Mouse (Mus musculus) liver, embryonic 12.5 days (tissue): Measurements from ENCODE around the gene 4930469K13Rik. TPM values are rescaled to one million over a fixed set of nuclear protein-coding genes. Genes with fewer than 3 reads are reported as not detected.

Experiments
- ATAC-seq: fragments of 200-750 bp; cut with Nextera tagmentation; 2 replicates; pipeline ENCODE4 v1.8.0; 2017; ENCODE audit warnings: moderate number of reproducible peaks, mild to moderate bottlenecking, moderate library complexity
- H3K27ac ChIP-seq: fragments of 300-500 bp; sonication (generic); 2 replicates; pipeline ENCODE4 v1.5.1; 2016; ENCODE audit warnings: mild to moderate bottlenecking
- H3K27me3 ChIP-seq: fragments of 300-500 bp; sonication (generic); replicated peaks from 2 replicates; pipeline ENCODE4 v1.6.1; 2016; ENCODE audit warnings: mild to moderate bottlenecking, moderate library complexity
- H3K36me3 ChIP-seq: fragments of 300-500 bp; sonication (generic); 2 replicates; pipeline ENCODE4 v1.6.1; 2016; ENCODE audit warnings: mild to moderate bottlenecking, moderate library complexity
- H3K4me1 ChIP-seq: fragments of 300-500 bp; sonication (generic); 2 replicates; pipeline ENCODE4 v1.6.1; 2016
- H3K4me2 ChIP-seq: fragments of 300-500 bp; sonication (generic); 2 replicates; pipeline ENCODE4 v1.6.1; 2016; ENCODE audit warnings: mild to moderate bottlenecking, moderate library complexity
- H3K4me3 ChIP-seq: fragments of 300-500 bp; sonication (generic); 2 replicates; pipeline ENCODE4 v1.5.1; 2016; ENCODE audit warnings: mild to moderate bottlenecking, moderate library complexity
- H3K9ac ChIP-seq: fragments of 300-500 bp; sonication (generic); 2 replicates; pipeline ENCODE4 v1.6.1; 2016; ENCODE audit warnings: mild to moderate bottlenecking, moderate library complexity
- H3K9me3 ChIP-seq: fragments of 300-500 bp; sonication (generic); replicated peaks from 2 replicates; pipeline ENCODE4 v1.6.1; 2016; ENCODE audit warnings: mild to moderate bottlenecking, moderate library complexity
- WGBS: fragments of 180-500 bp; shearing (Covaris S2); methylation state at CpG from one replicate; pipeline ENCODE4 v1.1.7; 2016; ENCODE audit not compliant: insufficient replicate concordance; 5-methylcytosine and 5-hydroxymethylcytosine counted together
- polyA plus RNA-seq: library from polyadenylated mRNA; unstranded; fragments of >200 nt; fragmentation: Nextera tagmentation; extraction: Ambion mirVana; gene quantifications from 2 replicates; pipeline ENCODE4 v1.2.1, GENCODE M21; 2016

Gene 4930469K13Rik
- polyA plus RNA-seq, 1 experiment from 2014 or later = not detected

DNA sequence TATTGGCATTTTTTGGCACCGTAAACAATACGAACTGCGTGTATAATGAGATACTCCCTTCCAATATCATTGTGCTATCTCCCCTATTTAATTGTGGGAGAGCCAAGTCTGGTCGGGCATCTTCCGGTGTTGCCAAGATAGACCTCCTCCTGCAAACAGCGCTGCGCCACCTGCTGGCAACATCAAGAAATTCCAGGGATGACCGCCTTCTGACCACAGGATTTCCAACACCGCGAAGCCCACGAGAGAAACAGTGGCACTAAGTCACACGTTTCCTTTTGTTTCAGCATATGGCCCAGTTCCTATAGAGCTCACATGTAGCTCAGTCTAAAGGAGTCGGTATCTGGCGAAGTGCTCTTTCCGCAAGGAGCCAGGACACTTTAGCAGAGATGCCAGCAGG is 24.6 kb downstream of the 4930469K13Rik start:
- Histone ChIP-seq H3K9ac (no peak overlapping the region), H3K9me3 (no peaks in the 10 kb centered on the region), H3K27ac (no peak overlapping the region), H3K27me3 (no peaks in the 10 kb centered on the region), H3K36me3 (no peaks in the 10 kb centered on the region), H3K4me1 (peaks cover 20% of the 10 kb centered on the region), H3K4me3 (no peak overlapping the region), H3K4me2 (no peak overlapping the region)
- 18% methylated on average over 15 of the region's 15 CpGs for WGBS
- no peak for ATAC-seq

DNA sequence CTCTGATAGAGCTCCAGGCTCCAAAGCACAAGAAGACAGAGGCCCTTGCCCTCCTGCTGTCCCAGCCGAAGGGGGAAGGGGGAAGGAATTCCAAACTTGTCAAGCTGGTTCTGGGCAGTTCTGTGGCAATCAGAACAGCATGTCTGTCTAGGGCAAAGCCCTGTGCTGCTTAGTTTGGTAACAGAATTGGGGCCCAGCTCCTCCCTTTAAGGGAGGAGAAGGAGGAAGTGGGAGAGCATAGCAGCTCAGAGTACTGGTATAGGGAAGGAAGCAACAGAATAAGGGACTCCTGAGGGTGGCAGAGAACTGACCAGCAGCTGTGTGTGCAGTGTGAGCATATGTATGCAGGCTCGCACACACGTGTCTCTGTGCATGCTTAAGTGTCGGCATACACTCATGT is 26.0 kb downstream of the 4930469K13Rik start:
- Histone ChIP-seq H3K9ac (no peak overlapping the region), H3K27ac (no peak overlapping the region), H3K4me1 (peaks cover 20% of the 10 kb centered on the region), H3K27me3 (no peaks in the 10 kb centered on the region), H3K36me3 (no peaks in the 10 kb centered on the region), H3K9me3 (no peaks in the 10 kb centered on the region), H3K4me3 (no peak overlapping the region), H3K4me2 (no peak overlapping the region)
- peak; percentile 52; the same call in 1 of the 2 replicates for ATAC-seq
- 24% methylated on average over 4 of the region's 4 CpGs for WGBS

GRCm38 (mm10) chr11:34070596-34070995 is 27.8 kb downstream of the 4930469K13Rik start:
- Histone ChIP-seq H3K4me3 (no peak overlapping the region), H3K27me3 (no peaks in the 10 kb centered on the region), H3K4me2 (no peak overlapping the region), H3K9ac (no peak overlapping the region), H3K27ac (no peak overlapping the region), H3K9me3 (no peaks in the 10 kb centered on the region), H3K36me3 (no peaks in the 10 kb centered on the region), H3K4me1 (peaks cover 20% of the 10 kb centered on the region)
- no peak for ATAC-seq

DNA sequence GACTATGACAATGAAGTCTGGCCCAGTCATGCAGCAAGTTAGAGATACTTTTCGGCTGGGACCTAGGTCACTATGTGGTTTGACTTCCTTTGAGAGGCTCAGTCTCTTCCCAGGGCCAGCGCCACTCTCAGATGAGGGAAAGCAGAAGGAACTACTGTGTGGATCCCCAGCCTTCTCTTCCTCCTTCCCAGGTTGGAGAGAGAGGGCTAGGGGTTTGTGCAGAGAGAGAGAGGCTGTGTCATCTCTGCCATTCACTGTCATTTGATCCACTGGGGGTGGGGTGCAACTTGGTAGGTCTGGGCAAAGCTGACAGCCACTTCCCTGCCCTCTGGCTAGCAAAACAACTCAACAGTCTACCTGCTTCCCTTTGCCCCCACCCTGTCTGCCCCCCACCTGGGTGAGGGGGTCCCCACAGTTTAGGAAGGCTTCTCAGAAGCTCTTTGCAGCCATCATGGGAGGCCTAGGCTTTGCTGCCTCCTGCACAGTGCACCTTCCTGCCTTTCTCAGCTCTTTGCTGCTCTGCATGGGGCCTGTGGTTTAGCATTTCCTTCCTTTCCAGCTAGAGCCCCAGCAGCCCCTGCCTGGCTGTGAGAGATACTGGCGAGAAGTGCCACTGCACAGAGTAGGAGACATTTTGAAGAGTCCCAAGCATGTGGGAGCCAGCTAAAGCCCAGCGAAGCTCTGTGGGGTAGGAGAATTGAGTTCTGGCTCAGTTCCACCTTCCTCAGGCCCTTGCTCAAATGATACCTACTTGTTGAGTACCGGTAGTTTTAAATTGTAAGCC is 34.5 kb downstream of the 4930469K13Rik start:
- H3K4me3 ChIP-seq = no peak overlapping the region
- 23% methylated on average over 5 of the region's 5 CpGs for WGBS
- H3K27me3 ChIP-seq = no peaks in the 10 kb centered on the region
- ATAC-seq = peak; percentile 75
- H3K9ac ChIP-seq = peak overlapping the region; percentile 27; the same call in 1 of the 2 replicates
- no peaks in the 10 kb centered on the region for H3K9me3 ChIP-seq
- H3K27ac ChIP-seq = peak overlapping the region; percentile 80
- H3K4me2 ChIP-seq = peak overlapping the region; percentile 35
- H3K4me1 ChIP-seq = peaks cover 50% of the 10 kb centered on the region
- H3K36me3 ChIP-seq = no peaks in the 10 kb centered on the region

DNA sequence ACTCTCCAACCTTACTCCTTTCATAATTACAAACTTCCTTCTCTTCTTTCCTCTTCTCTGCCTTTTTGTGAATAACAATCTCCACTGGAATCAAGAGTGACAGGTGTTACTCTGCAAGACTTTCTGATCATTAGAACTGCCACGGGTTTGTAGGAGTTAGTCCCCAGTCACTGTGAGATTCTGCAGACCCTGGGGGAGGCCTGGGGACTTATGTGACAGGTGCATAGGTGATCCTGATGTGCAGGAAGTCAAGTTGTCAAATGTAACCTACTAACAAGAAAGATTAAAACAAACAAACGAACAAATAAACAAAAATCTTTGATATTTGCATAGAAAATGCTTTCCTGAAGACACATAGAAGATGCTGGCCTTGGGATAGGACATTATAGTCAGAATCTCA is 35.1 kb downstream of the 4930469K13Rik start:
- peak overlapping the region; percentile 80 for H3K27ac ChIP-seq
- no peaks in the 10 kb centered on the region for H3K27me3 ChIP-seq
- H3K4me2 ChIP-seq = no peak overlapping the region
- H3K36me3 ChIP-seq = no peaks in the 10 kb centered on the region
- WGBS = 27% methylated on average over 2 of the region's 2 CpGs
- peaks cover 57% of the 10 kb centered on the region for H3K4me1 ChIP-seq
- H3K9me3 ChIP-seq = no peaks in the 10 kb centered on the region
- no peak for ATAC-seq
- H3K4me3 ChIP-seq = no peak overlapping the region
- H3K9ac ChIP-seq = no peak overlapping the region

GRCm38 (mm10) chr11:34061740-34062139 is 36.6 kb downstream of the 4930469K13Rik start:
- H3K36me3 ChIP-seq = no peaks in the 10 kb centered on the region
- peak; percentile 59 for ATAC-seq
- no peaks in the 10 kb centered on the region for H3K9me3 ChIP-seq
- no peaks in the 10 kb centered on the region for H3K27me3 ChIP-seq
- 9% methylated on average over 6 of the region's 6 CpGs for WGBS
- no peak overlapping the region for H3K9ac ChIP-seq
- H3K27ac ChIP-seq = no peak overlapping the region
- peaks cover 64% of the 10 kb centered on the region for H3K4me1 ChIP-seq
- no peak overlapping the region for H3K4me3 ChIP-seq
- peak overlapping the region; percentile 2; the same call in 1 of the 2 replicates for H3K4me2 ChIP-seq

- Histone ChIP-seq H3K4me2 (peak overlapping the region; percentile 39), H3K9ac (no peak overlapping the region), H3K4me1 (peaks cover 52% of the 10 kb centered on the region), H3K27me3 (no peaks in the 10 kb centered on the region), H3K4me3 (no peak overlapping the region), H3K9me3 (no peaks in the 10 kb centered on the region), H3K27ac (peak overlapping the region; percentile 69), H3K36me3 (no peaks in the 10 kb centered on the region)
- ATAC-seq = peak; percentile 51; the same call in 1 of the 2 replicates
- 23% methylated on average over 6 of the region's 6 CpGs for WGBS
Measured at GRCm38 (mm10) chr11:34058960-34059359, 39.4 kb downstream of the 4930469K13Rik start.

DNA sequence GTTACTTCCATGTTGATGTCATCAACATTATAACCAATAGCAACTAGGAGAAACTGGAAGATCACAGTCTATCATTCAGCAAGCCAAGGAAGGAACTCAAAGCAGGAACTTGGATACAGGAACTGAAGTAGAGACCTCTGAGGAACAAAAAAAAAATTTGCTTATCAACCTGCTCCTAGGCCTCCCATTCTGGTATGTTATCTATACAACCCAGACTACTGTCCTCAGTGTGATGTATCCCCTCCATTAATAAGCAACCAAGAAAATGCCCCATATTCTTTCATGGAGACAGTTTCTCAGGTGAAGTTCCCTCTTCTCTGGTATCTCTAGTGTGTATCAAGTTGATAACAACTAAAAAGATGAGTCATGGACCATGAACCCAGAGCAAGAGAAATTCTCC is 40.0 kb downstream of the 4930469K13Rik start:
- no peaks in the 10 kb centered on the region for H3K9me3 ChIP-seq
- peak; percentile 63 for ATAC-seq
- H3K27ac ChIP-seq = peak overlapping the region; percentile 69
- peaks cover 46% of the 10 kb centered on the region for H3K4me1 ChIP-seq
- H3K27me3 ChIP-seq = no peaks in the 10 kb centered on the region
- H3K4me2 ChIP-seq = peak overlapping the region; percentile 39
- no peaks in the 10 kb centered on the region for H3K36me3 ChIP-seq
- no peak overlapping the region for H3K4me3 ChIP-seq
- H3K9ac ChIP-seq = no peak overlapping the region

DNA sequence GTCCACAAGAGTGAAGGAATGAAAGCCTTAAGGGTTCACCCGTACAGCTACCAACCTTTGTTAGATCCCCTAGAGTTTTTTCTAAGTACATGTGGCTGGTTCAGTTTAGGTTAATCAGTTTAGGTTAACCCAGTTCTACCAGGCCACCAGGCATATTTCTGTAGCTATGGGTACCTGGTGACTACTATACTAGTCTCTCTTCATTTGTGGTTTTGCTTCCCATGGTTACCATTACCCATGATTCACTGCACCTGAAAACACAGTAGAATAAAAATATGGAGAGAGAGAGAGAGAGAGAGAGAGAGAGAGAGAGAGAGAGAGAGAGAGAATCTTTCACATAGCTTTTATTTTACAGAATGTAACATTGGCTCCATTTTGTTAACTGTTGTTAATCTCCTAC is 41.6 kb downstream of the 4930469K13Rik start:
- no peaks in the 10 kb centered on the region for H3K9me3 ChIP-seq
- no peak for ATAC-seq
- WGBS = 78% methylated on average over 1 of the region's 1 CpGs

GRCm38 (mm10) chr11:34054031-34054727 is 44.2 kb downstream of the 4930469K13Rik start:
- Histone ChIP-seq H3K36me3 (no peaks in the 10 kb centered on the region), H3K4me2 (no peak overlapping the region), H3K4me1 (peaks cover 30% of the 10 kb centered on the region), H3K9ac (no peak overlapping the region), H3K27ac (no peak overlapping the region), H3K27me3 (no peaks in the 10 kb centered on the region), H3K9me3 (no peaks in the 10 kb centered on the region), H3K4me3 (no peak overlapping the region)
- no peak for ATAC-seq
- WGBS = 72% methylated on average over 7 of the region's 7 CpGs

More for the DNA sequence above, 41.6 kb downstream of the 4930469K13Rik start:
- Histone ChIP-seq H3K4me2 (no peak overlapping the region), H3K27me3 (no peaks in the 10 kb centered on the region), H3K4me1 (peaks cover 43% of the 10 kb centered on the region), H3K36me3 (no peaks in the 10 kb centered on the region), H3K4me3 (no peak overlapping the region), H3K27ac (no peak overlapping the region), H3K9ac (no peak overlapping the region)

GRCm38 (mm10) chr11:34053031-34053818 is 45.1 kb downstream of the 4930469K13Rik start:
- no peak overlapping the region for H3K9ac ChIP-seq
- H3K36me3 ChIP-seq = no peaks in the 10 kb centered on the region
- H3K4me2 ChIP-seq = no peak overlapping the region
- no peaks in the 10 kb centered on the region for H3K27me3 ChIP-seq
- no peaks in the 10 kb centered on the region for H3K9me3 ChIP-seq
- ATAC-seq = no peak
- H3K4me1 ChIP-seq = peaks cover 20% of the 10 kb centered on the region
- H3K27ac ChIP-seq = no peak overlapping the region
- no peak overlapping the region for H3K4me3 ChIP-seq
- WGBS = 58% methylated on average over 6 of the region's 6 CpGs

DNA sequence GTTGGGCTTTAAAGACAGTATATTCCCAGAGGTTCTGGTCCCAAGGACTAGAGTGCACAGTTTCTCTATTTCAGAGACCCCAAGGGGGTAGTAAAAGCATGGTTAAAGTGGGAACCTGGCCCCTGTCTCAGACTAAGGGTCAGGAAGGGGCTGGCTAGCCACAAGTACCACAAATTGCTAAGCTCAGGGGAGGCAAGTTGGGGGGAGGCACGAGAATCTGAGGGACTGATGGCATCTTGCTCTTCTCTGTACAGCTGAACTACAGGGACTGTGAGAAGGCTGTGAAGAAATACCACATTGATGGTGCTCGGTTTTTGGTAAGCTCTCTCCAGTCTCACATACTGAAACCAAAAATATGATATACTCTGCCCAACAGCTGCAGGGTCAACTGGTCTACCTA is 47.7 kb downstream of the 4930469K13Rik start:
- H3K27ac ChIP-seq = no peak overlapping the region
- H3K9ac ChIP-seq = no peak overlapping the region
- H3K4me2 ChIP-seq = no peak overlapping the region
- WGBS = 13% methylated on average over 2 of the region's 2 CpGs
- no peak overlapping the region for H3K4me3 ChIP-seq
- H3K9me3 ChIP-seq = no peaks in the 10 kb centered on the region
- no peaks in the 10 kb centered on the region for H3K27me3 ChIP-seq
- peaks cover 15% of the 10 kb centered on the region for H3K4me1 ChIP-seq
- H3K36me3 ChIP-seq = no peaks in the 10 kb centered on the region
- no peak for ATAC-seq
